Mouse (Mus musculus) liver, embryonic 11.5 days (tissue): ENCODE results near the gene Fam118b. TPM values are rescaled to one million over a fixed set of nuclear protein-coding genes. Genes with fewer than 3 reads are reported as not detected.
A peak's percentile ranks its signal among the peaks of the same experiment; 100 is the strongest.

Experiments used
- ATAC-seq: fragments of 200-750 bp; cut with Nextera tagmentation; replicated peaks from 2 replicates; pipeline ENCODE4 v1.8.0; 2017; ENCODE audit warnings: moderate number of reproducible peaks, mild to moderate bottlenecking, moderate TSS enrichment, moderate library complexity; ENCODE audit not compliant: low FRiP score
- DNase-seq: peaks from one replicate; pipeline ENCODE4 v3.0.0-alpha.2; 2017; ENCODE audit warnings: low spot score
- H3K27ac ChIP-seq: fragments of 300-500 bp; sonication (generic); 2 replicates; pipeline ENCODE4 v1.5.1; 2014; ENCODE audit warnings: mild to moderate bottlenecking, low read depth, low read length, control low read depth
- H3K27me3 ChIP-seq: fragments of 300-500 bp; sonication (generic); replicated peaks from 2 replicates; pipeline ENCODE4 v1.6.1; 2014; ENCODE audit warnings: low read length, mixed read lengths; ENCODE audit not compliant: control insufficient read depth, insufficient read depth
- H3K36me3 ChIP-seq: fragments of 300-500 bp; sonication (generic); 2 replicates; pipeline ENCODE4 v1.6.1; 2014; ENCODE audit warnings: mild to moderate bottlenecking, low read length, moderate library complexity, mixed read lengths; ENCODE audit not compliant: control insufficient read depth, insufficient read depth
- H3K4me1 ChIP-seq: fragments of 300-500 bp; sonication (generic); replicated peaks from 2 replicates; pipeline ENCODE4 v1.6.1; 2014; ENCODE audit warnings: low read length, mixed read lengths; ENCODE audit not compliant: control insufficient read depth, insufficient read depth
- H3K4me2 ChIP-seq: fragments of 300-500 bp; sonication (generic); 2 replicates; pipeline ENCODE4 v1.6.1; 2014; ENCODE audit warnings: mild to moderate bottlenecking, control low read depth, moderate library complexity
- H3K4me3 ChIP-seq: fragments of 300-500 bp; sonication (generic); 2 replicates; pipeline ENCODE4 v1.5.1; 2014; ENCODE audit warnings: low read depth, low read length, control low read depth
- H3K9ac ChIP-seq: fragments of 300-500 bp; sonication (generic); 2 replicates; pipeline ENCODE4 v1.6.1; 2014; ENCODE audit warnings: low read depth, low read length, control low read depth
- H3K9me3 ChIP-seq: fragments of 300-500 bp; sonication (generic); 2 replicates; pipeline ENCODE4 v1.6.1; 2016; ENCODE audit warnings: low read length, inconsistent platforms, mixed read lengths; ENCODE audit not compliant: control insufficient read depth
- WGBS: fragments of 180-500 bp; shearing (Covaris S2); extraction: QIAGEN DNeasy Blood & Tissue Kit; methylation state at CpG from one replicate; pipeline ENCODE4 v1.1.7; 2014; 5-methylcytosine and 5-hydroxymethylcytosine counted together
- polyA plus RNA-seq: library from polyadenylated mRNA; unstranded; fragments of >200 nt; fragmentation: Nextera tagmentation; extraction: Ambion mirVana; gene quantifications from 2 replicates; pipeline ENCODE4 v1.2.1, GENCODE M21; 2014

Gene Fam118b
- polyA plus RNA-seq, 1 experiment from 2014 or later: 31.3 TPM

DNA sequence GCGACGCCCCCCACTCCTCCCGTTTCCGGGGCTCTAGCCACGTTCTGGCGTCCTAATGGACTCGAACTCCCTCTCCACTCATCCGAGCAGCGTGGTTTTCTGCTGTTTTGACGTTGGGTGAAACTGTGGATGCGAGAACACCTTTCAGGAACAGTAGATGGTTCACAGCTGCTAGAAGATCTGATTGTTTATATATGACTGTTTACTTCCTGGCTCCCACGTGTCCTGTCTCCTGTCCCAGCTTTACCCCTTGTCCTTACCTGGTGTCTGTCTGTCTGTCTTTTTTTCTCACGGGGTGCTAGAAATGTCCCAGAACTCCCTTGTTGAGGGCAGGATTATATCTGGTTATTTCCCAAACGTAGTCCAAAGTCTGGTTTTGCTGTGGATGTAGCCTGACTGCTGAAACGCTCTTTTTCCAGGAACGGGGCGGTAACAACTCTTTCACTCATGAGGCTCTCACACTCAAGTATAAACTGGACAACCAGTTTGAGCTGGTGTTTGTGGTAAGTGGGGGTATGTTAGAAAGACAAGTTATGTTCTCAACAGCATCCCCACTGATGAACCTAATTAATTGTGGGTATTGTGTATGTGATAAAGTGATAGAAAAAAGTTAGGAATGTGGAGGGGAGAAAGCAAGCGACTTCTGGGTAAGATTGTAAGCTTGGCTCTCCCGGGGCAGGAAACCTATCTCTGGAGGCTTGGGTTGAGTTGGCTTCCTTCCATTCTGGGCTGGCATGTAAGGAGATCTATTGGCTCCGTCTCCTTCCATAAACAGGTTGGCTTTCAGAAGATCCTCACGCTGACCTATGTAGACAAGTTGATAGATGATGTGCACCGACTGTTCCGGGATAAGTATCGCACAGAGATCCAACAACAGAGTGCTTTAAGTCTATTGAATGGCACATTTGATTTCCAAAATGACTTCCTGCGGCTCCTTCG is 55.8 kb downstream of the Fam118b start:
- H3K4me2 ChIP-seq: peak overlapping the region; percentile 67
- H3K9ac ChIP-seq: peak overlapping the region; percentile 83
- 32% methylated on average over 26 of the region's 26 CpGs for WGBS
- peak overlapping the region; percentile 71 for H3K27ac ChIP-seq
- 0 out of 2 replicates have a peak, but pooled peaks cover 4% of the 10 kb centered on the region for H3K4me1 ChIP-seq
- H3K36me3 ChIP-seq: peaks cover 32% of the 10 kb centered on the region
- H3K4me3 ChIP-seq: peak overlapping the region; percentile 94
- no peaks in the 10 kb centered on the region for H3K9me3 ChIP-seq
- ATAC-seq (peak; percentile 1; the same call in 1 of the 2 replicates), DNase-seq (no peak)
- H3K27me3 ChIP-seq: no peaks in the 10 kb centered on the region

DNA sequence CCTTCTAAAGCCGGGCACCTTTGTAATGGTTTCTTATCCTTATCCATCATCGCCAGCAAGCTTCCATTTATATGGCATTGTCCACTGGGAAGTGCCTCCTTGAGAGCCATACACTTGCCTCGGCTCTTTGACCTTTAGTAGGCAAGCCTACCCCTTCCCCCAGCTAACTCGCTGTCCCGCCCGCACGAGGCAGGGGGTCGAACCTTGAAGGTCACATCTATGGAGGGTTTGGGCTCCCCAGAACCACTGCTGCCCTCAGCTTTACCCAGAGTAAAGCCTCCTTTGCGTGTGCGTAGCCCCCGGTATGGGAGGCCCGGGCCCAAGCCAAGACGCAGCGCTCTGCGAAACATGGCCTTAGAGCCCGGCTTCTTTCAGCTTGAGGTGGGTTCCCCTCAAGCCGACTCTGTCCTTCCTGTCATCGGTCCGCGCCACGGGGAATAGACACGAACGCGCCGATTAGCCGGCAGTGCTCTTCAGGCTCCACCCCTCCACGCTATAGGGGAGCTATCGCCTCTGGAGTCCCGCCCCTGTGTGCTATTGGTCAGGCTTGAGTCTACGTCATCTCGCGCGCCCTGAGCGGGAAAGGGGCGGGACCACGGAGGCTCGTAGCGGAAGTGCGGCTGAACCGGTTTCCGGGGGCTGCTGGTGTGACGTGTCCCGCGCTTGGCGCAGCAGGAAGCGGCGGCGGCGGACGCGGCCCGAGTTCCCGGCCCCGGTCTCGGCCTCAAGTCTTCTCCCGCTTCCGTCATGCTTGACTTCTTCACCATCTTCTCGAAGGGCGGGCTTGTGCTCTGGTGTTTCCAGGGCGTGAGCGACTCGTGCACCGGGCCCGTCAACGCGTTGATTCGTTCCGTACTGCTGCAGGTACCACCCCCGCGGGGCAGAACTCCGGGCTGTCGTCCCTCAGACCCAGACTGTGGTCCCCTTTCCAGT is 56.8 kb downstream of the Fam118b start, which contains the start of gene Foxred1:
Foxred1 (minus strand) TSS at position 514 of the 933 bp plus-strand sequence.
- H3K9ac ChIP-seq: peak within 1 kb of the TSS; percentile 83
- H3K4me2 ChIP-seq: peak within 1 kb of the TSS; percentile 91
- peak within 1 kb of the TSS; percentile 71 for H3K27ac ChIP-seq
- no peaks in the 10 kb centered on the region for H3K27me3 ChIP-seq
- no peaks in the 10 kb centered on the region for H3K9me3 ChIP-seq
- 0 out of 2 replicates have a peak, but pooled peaks cover 4% of the 10 kb centered on the region for H3K4me1 ChIP-seq
- ATAC-seq (peak; percentile 99), DNase-seq (peak; percentile 98)
- WGBS: 1% methylated on average over 72 of the region's 72 CpGs
- peak within 1 kb of the TSS; percentile 94 for H3K4me3 ChIP-seq
- peaks cover 42% of the 10 kb centered on the region for H3K36me3 ChIP-seq

- H3K27me3 ChIP-seq: no peaks in the 10 kb centered on the region
- no peak overlapping the region for H3K9ac ChIP-seq
- peaks cover 13% of the 10 kb centered on the region for H3K4me1 ChIP-seq
- WGBS: 90% methylated on average over 2 of the region's 2 CpGs
- ATAC-seq: no peak
- no peak overlapping the region for H3K27ac ChIP-seq
- H3K36me3 ChIP-seq: peaks cover 22% of the 10 kb centered on the region
- H3K4me3 ChIP-seq: no peak overlapping the region
- no peak overlapping the region for H3K4me2 ChIP-seq
- no peak for DNase-seq
- no peaks in the 10 kb centered on the region for H3K9me3 ChIP-seq
Observed at GRCm38 (mm10) chr9:35204421-35204820, 63.2 kb downstream of the Fam118b start.

- Histone ChIP-seq H3K9me3 (no peaks in the 10 kb centered on the region), H3K4me1 (peaks cover 18% of the 10 kb centered on the region), H3K27ac (no peak overlapping the region), H3K9ac (no peak overlapping the region), H3K27me3 (no peaks in the 10 kb centered on the region), H3K36me3 (peaks cover 22% of the 10 kb centered on the region), H3K4me2 (no peak overlapping the region), H3K4me3 (no peak overlapping the region)
- WGBS: 36% methylated on average over 3 of the region's 3 CpGs
- ATAC-seq (no peak), DNase-seq (no peak)
Observed at GRCm38 (mm10) chr9:35203536-35203935, 64.1 kb downstream of the Fam118b start.

GRCm38 (mm10) chr9:35200529-35201060 is 67.0 kb downstream of the Fam118b start:
- DNase-seq: no peak
- 30% methylated on average over 9 of the region's 9 CpGs for WGBS
- no peaks in the 10 kb centered on the region for H3K9me3 ChIP-seq
- H3K27ac ChIP-seq: peak overlapping the region; percentile 26; the same call in 1 of the 2 replicates
- H3K4me3 ChIP-seq: peak overlapping the region; percentile 79
- peak overlapping the region; percentile 93 for H3K4me2 ChIP-seq
- no peaks in the 10 kb centered on the region for H3K27me3 ChIP-seq
- H3K36me3 ChIP-seq: peaks cover 7% of the 10 kb centered on the region; the same call in 1 of the 2 replicates
- peak overlapping the region; percentile 82 for H3K9ac ChIP-seq
- peak; percentile 62 for ATAC-seq
- H3K4me1 ChIP-seq: peaks cover 18% of the 10 kb centered on the region

- Histone ChIP-seq H3K36me3 (peaks cover 4% of the 10 kb centered on the region; the same call in 1 of the 2 replicates), H3K9me3 (no peaks in the 10 kb centered on the region), H3K27ac (peak within 1 kb of the TSS; percentile 26), H3K4me3 (peak within 1 kb of the TSS; percentile 79), H3K4me2 (peak within 1 kb of the TSS; percentile 93), H3K4me1 (peaks cover 18% of the 10 kb centered on the region), H3K9ac (peak within 1 kb of the TSS; percentile 82), H3K27me3 (no peaks in the 10 kb centered on the region)
- ATAC-seq: peak; percentile 87
- WGBS: under 1% methylated on average over 44 of the region's 44 CpGs
- DNase-seq: peak; percentile 87
Observed at GRCm38 (mm10) chr9:35199772-35200471, 67.7 kb downstream of the Fam118b start, which contains the start of the genes Srpr and Tirap. Srpr (plus strand) TSS chr9:35200175. Tirap (minus strand) TSS chr9:35200291.

DNA sequence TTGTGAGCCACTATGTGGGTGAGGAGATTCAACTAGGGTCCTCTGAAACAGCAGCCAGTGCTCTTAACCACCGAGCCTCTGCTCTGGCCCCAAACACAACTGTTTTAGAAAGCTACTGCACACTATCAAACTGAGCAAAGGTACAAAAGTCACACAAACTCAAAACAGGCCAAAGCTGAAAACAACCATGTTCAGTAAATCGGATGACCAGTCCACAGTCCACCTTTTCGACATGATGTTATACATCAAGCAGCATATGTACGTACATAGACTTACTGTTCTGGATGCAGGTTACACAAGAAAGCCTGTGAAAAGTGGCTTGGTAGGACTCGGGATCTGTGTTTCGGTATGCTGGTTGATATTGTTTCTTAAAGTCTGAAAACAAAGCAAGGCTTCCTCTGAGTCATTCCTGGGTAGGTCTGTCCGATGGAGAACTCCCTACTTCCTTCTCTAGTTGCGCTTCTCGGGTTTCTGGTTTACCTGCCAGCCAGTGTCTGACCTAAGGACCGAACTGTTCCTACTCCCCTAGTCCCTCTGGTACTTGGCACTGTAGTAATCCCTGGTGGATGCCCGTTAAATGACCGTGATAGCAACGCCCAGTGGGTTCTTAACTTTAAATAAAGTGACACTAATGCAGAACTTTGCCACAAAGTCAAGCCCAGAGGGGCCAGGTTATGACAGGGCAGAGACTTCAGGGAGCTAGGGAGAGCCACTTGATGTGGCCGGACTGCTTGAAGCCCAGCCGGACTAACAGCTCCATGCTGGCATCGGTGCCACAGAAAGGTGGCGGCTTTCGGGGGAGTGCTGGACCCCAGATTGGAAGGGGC is 68.4 kb downstream of the Fam118b start:
- H3K27me3 ChIP-seq: no peaks in the 10 kb centered on the region
- H3K9ac ChIP-seq: peak overlapping the region; percentile 82
- H3K4me3 ChIP-seq: peak overlapping the region; percentile 79
- WGBS: 24% methylated on average over 18 of the region's 18 CpGs
- H3K36me3 ChIP-seq: no peaks in the 10 kb centered on the region
- peak overlapping the region; percentile 93 for H3K4me2 ChIP-seq
- no peaks in the 10 kb centered on the region for H3K9me3 ChIP-seq
- DNase-seq: no peak
- peak; percentile 30; the same call in 1 of the 2 replicates for ATAC-seq
- peaks cover 18% of the 10 kb centered on the region for H3K4me1 ChIP-seq
- peak overlapping the region; percentile 26 for H3K27ac ChIP-seq
